Mouse (Mus musculus): ENCODE data around the gene Mgat5.

DNA sequence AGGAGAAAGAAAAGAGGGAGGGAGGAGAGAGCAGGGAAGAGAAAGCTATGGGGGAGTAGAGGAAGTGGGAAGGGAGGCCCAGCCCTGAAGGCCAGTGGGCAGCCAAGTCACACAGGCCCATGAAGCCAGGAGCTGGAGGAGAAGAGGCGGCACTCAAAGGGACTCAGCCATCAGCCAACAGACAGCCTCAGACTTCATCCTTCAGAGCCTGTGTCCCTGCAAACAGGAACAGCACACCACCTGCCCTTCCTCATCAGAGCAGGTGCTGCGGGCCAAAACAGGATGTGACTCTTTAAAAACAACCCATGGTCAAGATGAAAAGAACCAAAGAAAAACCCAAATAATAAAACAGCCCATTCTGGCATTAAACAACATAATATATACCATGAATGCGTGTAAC lies 308.8 kb downstream of the Mgat5 start:
- TF ChIP-seq USF1 (IDR thresholded peaks at IDR 0.05; ENCODE audit: low read depth) (no peak), CTCF (IDR thresholded peaks at IDR 0.05; ENCODE audit: control insufficient read depth, insufficient read depth, insufficient read length) (no peak), FOSL1 (IDR thresholded peaks at IDR 0.05; ENCODE audit: insufficient read depth, low read length, poor library complexity, severe bottlenecking) (no peak), MYOG (IDR thresholded peaks at IDR 0.05; ENCODE audit: control insufficient read depth, extremely low read depth, insufficient read length) (no peak)
